Mouse (Mus musculus) heart, postnatal 0 days (tissue): ENCODE results near the gene Nav2.

Experiments
- CTCF ChIP-seq: IDR thresholded peaks from 2 replicates; pipeline ENCODE4 v1.5.1; 2016; ENCODE audit warnings: antibody characterized with exemption, control low read depth, low read depth
- EP300 ChIP-seq: IDR thresholded peaks from 2 replicates; pipeline ENCODE4 v1.6.1; 2016; ENCODE audit warnings: antibody characterized with exemption, low read depth

- TF ChIP-seq CTCF (no peak), EP300 (no peak)
Measured at GRCm38 (mm10) chr7:48963112-48963511, 54.6 kb downstream of the Nav2 start.
